Mouse (Mus musculus) layer of hippocampus, postnatal 36 days (tissue): ENCODE data around the gene Prkch. TPM values are rescaled to one million over a fixed set of nuclear protein-coding genes. Genes with fewer than 3 reads are reported as not detected.

ENCODE experiments used
- DNase-seq, 2 experiments: peaks; one replicate each; pipeline ENCODE4 v3.0.0; 2022
- total RNA-seq, 2 experiments: library from RNA; stranded (reverse); gene quantifications; 2 replicates each; pipeline ENCODE4 v1.2.3; 2021

The Prkch gene
- total RNA-seq, 2 experiments from 2014 or later: 3.0 to 3.6 TPM

- DNase-seq: no peak
Measured at GRCm38 (mm10) chr12:73583813-73584609, 585 bp upstream of the Prkch start.

GRCm38 (mm10) chr12:73585241-73585801 is 725 bp downstream of the Prkch start:
- DNase-seq: no peak

GRCm38 (mm10) chr12:73585850-73586249 is 1.3 kb downstream of the Prkch start:
- no peak for DNase-seq

GRCm38 (mm10) chr12:73587262-73587661 is 2.7 kb downstream of the Prkch start:
- DNase-seq: no peak

- no peak for DNase-seq
Measured at GRCm38 (mm10) chr12:73590627-73591276, 6.2 kb downstream of the Prkch start.

- DNase-seq: no peak
Measured at GRCm38 (mm10) chr12:73591625-73592024, 7.0 kb downstream of the Prkch start.

- no peak for DNase-seq
Measured at GRCm38 (mm10) chr12:73593021-73593798, 8.6 kb downstream of the Prkch start.

GRCm38 (mm10) chr12:73594177-73594745 is 9.7 kb downstream of the Prkch start:
- DNase-seq: no peak

- DNase-seq: no peak
Measured at GRCm38 (mm10) chr12:73595226-73595625, 10.6 kb downstream of the Prkch start.

- DNase-seq: peak in 1 of 2 experiments; percentile 5
Measured at GRCm38 (mm10) chr12:73598241-73598640, 13.6 kb downstream of the Prkch start.

- no peak for DNase-seq
Measured at GRCm38 (mm10) chr12:73600457-73600856, 15.9 kb downstream of the Prkch start.

- DNase-seq: no peak
Measured at GRCm38 (mm10) chr12:73602974-73603373, 18.4 kb downstream of the Prkch start.

GRCm38 (mm10) chr12:73603653-73604052 is 19.1 kb downstream of the Prkch start:
- no peak for DNase-seq

GRCm38 (mm10) chr12:73604762-73605161 is 20.2 kb downstream of the Prkch start:
- DNase-seq: no peak

GRCm38 (mm10) chr12:73605174-73605573 is 20.6 kb downstream of the Prkch start:
- DNase-seq: no peak

GRCm38 (mm10) chr12:73607381-73608064 is 22.9 kb downstream of the Prkch start:
- no peak for DNase-seq

GRCm38 (mm10) chr12:73608065-73608397 is 23.4 kb downstream of the Prkch start:
- DNase-seq: no peak

- DNase-seq: no peak
Measured at GRCm38 (mm10) chr12:73609262-73609661, 24.7 kb downstream of the Prkch start.

GRCm38 (mm10) chr12:73609676-73610545 is 25.3 kb downstream of the Prkch start:
- DNase-seq: no peak

- DNase-seq: no peak
Measured at GRCm38 (mm10) chr12:73610831-73611370, 26.3 kb downstream of the Prkch start.

- no peak for DNase-seq
Measured at GRCm38 (mm10) chr12:73611741-73612140, 27.1 kb downstream of the Prkch start.
